Mouse (Mus musculus): ENCODE measurements around the gene Prkg1. TPM values are rescaled to one million over a fixed set of nuclear protein-coding genes. Genes with fewer than 3 reads are reported as not detected.

The Prkg1 gene
- total and polyA plus RNA-seq, 3 experiments, result not detected

GRCm38 (mm10) chr19:30637471-30637870, 1127.4 kb downstream of the Prkg1 start:
- no peaks in the 10 kb centered on the region for H3K36me3 ChIP-seq (ENCODE audit: control insufficient read depth in 1 of 2, insufficient read depth in 2 of 2, low read length in 2 of 2)
- TF ChIP-seq TAL1 (IDR thresholded peaks at IDR 0.05; ENCODE audit: low read length) (no peak), MAZ (IDR thresholded peaks at IDR 0.05; ENCODE audit: low read depth, low read length) (no peak), ZMIZ1 (IDR thresholded peaks at IDR 0.05; ENCODE audit: low read depth, low read length) (no peak), ETS1 (IDR thresholded peaks at IDR 0.05; ENCODE audit: low read depth, low read length) (no peak), NELFE (IDR thresholded peaks at IDR 0.05; ENCODE audit: low read depth, low read length) (no peak), ELF1 (IDR thresholded peaks at IDR 0.05; ENCODE audit: low read depth, low read length) (no peak), MAFK (IDR thresholded peaks at IDR 0.05; ENCODE audit: borderline replicate concordance, low read depth, low read length) (no peak), MEF2A (IDR thresholded peaks at IDR 0.05; ENCODE audit: extremely low read depth, insufficient replicate concordance, low read depth, low read length, poor library complexity, severe bottlenecking) (no peak), UBTF (IDR thresholded peaks at IDR 0.05; ENCODE audit: borderline replicate concordance, insufficient read depth, low read depth, low read length) (no peak), GATA1 (IDR thresholded peaks at IDR 0.05; ENCODE audit: low read depth, low read length) (no peak), SMC3 (IDR thresholded peaks at IDR 0.05; ENCODE audit: low read depth, low read length) (no peak), POLR2A (IDR thresholded peaks at IDR 0.05; ENCODE audit: control insufficient read depth in 1 of 2, insufficient read depth in 1 of 2, low read depth in 1 of 2, low read length in 2 of 2, poor library complexity in 1 of 2) (no peak), MYB (IDR thresholded peaks at IDR 0.05; ENCODE audit: low read depth, low read length) (no peak), TBP (IDR thresholded peaks at IDR 0.05; ENCODE audit: low read depth, low read length) (no peak)
- no peaks in the 10 kb centered on the region for H3K4me1 ChIP-seq (ENCODE audit: control insufficient read depth in 1 of 2, insufficient read depth in 2 of 2, low read length in 2 of 2)
- no peaks in the 10 kb centered on the region for H3K9me3 ChIP-seq (replicated peaks; ENCODE audit: insufficient read depth, low read length)
- H3K27me3 ChIP-seq (ENCODE audit: control insufficient read depth in 1 of 2, insufficient read depth in 2 of 2, low read length in 2 of 2), result no peaks in the 10 kb centered on the region
- no peak for DNase-seq (ENCODE audit: low read depth, low spot score)
- no peak overlapping the region for H3K9ac ChIP-seq (ENCODE audit: control insufficient read depth, low read depth, low read length, poor library complexity, severe bottlenecking)
- no peak overlapping the region for H3K27ac ChIP-seq (ENCODE audit: control insufficient read depth, low read depth, low read length)
- H3K79me2 ChIP-seq (ENCODE audit: control insufficient read depth, insufficient read depth, low read length, poor library complexity), result no peaks in the 10 kb centered on the region
- H3K4me3 ChIP-seq (ENCODE audit: control insufficient read depth in 1 of 2, insufficient read depth in 1 of 2, low read depth in 2 of 2, low read length in 2 of 2), result no peak overlapping the region

GRCm38 (mm10) chr19:30631051-30631450, 1133.8 kb downstream of the Prkg1 start:
- no peaks in the 10 kb centered on the region for H3K79me2 ChIP-seq (ENCODE audit: control insufficient read depth, insufficient read depth, low read length, poor library complexity)
- no peak overlapping the region for H3K9ac ChIP-seq (ENCODE audit: control insufficient read depth, low read depth, low read length, poor library complexity, severe bottlenecking)
- DNase-seq (ENCODE audit: low read depth, low spot score), result no peak
- H3K36me3 ChIP-seq (ENCODE audit: control insufficient read depth in 1 of 2, insufficient read depth in 2 of 2, low read length in 2 of 2), result no peaks in the 10 kb centered on the region
- H3K4me1 ChIP-seq (ENCODE audit: control insufficient read depth in 1 of 2, insufficient read depth in 2 of 2, low read length in 2 of 2), result no peaks in the 10 kb centered on the region
- no peaks in the 10 kb centered on the region for H3K27me3 ChIP-seq (ENCODE audit: control insufficient read depth in 1 of 2, insufficient read depth in 2 of 2, low read length in 2 of 2)
- no peak overlapping the region for H3K27ac ChIP-seq (ENCODE audit: control insufficient read depth, low read depth, low read length)
- TF ChIP-seq ZNF384 (IDR thresholded peaks at IDR 0.05; ENCODE audit: low read depth, low read length) (no peak), CTCF (IDR thresholded peaks at IDR 0.05 in 2 of 3, conservative IDR thresholded peaks at IDR 0.05 in 1 of 3; ENCODE audit: control insufficient read depth in 1 of 3, insufficient read depth in 1 of 3, low read depth in 2 of 3, low read length in 3 of 3, poor library complexity in 1 of 3, severe bottlenecking in 1 of 3) (no peak), UBTF (IDR thresholded peaks at IDR 0.05; ENCODE audit: borderline replicate concordance, insufficient read depth, low read depth, low read length) (no peak), HCFC1 (IDR thresholded peaks at IDR 0.05; ENCODE audit: low read depth, low read length) (no peak), TCF12 (IDR thresholded peaks at IDR 0.05; ENCODE audit: low read depth, low read length) (no peak), MAFK (IDR thresholded peaks at IDR 0.05; ENCODE audit: borderline replicate concordance, low read depth, low read length) (no peak), MEF2A (IDR thresholded peaks at IDR 0.05; ENCODE audit: extremely low read depth, insufficient replicate concordance, low read depth, low read length, poor library complexity, severe bottlenecking) (no peak), MYC (IDR thresholded peaks at IDR 0.05; ENCODE audit: low read depth, low read length) (no peak), TAL1 (IDR thresholded peaks at IDR 0.05; ENCODE audit: low read length) (no peak), RAD21 (IDR thresholded peaks at IDR 0.05; ENCODE audit: low read depth, low read length) (no peak), SMC3 (IDR thresholded peaks at IDR 0.05; ENCODE audit: low read depth, low read length) (no peak)
- no peaks in the 10 kb centered on the region for H3K9me3 ChIP-seq (replicated peaks; ENCODE audit: insufficient read depth, low read length)
- H3K4me3 ChIP-seq (ENCODE audit: control insufficient read depth in 1 of 2, insufficient read depth in 1 of 2, low read depth in 2 of 2, low read length in 2 of 2), result no peak overlapping the region

Measured in MEL (cell line).